Mouse (Mus musculus): ENCODE data around the gene Por. TPM values are rescaled to one million over a fixed set of nuclear protein-coding genes. Genes with fewer than 3 reads are reported as not detected.
A peak's percentile ranks its signal among the peaks of the same experiment; 100 is the strongest.

The Por gene
- total RNA-seq, 2 experiments from 2014 or later = 23.5 to 39.7 TPM

GRCm38 (mm10) chr5:135702190-135702589, 32.4 kb downstream of the Por start:
- DNase-seq = no peak

- DNase-seq = no peak
Measured at GRCm38 (mm10) chr5:135702682-135703192, 32.9 kb downstream of the Por start.

GRCm38 (mm10) chr5:135703431-135703830, 33.6 kb downstream of the Por start:
- no peak for DNase-seq

GRCm38 (mm10) chr5:135705383-135705782, 35.5 kb downstream of the Por start:
- no peak for DNase-seq

GRCm38 (mm10) chr5:135707039-135707438, 37.2 kb downstream of the Por start:
- DNase-seq = no peak

GRCm38 (mm10) chr5:135707855-135708254, 38.0 kb downstream of the Por start:
- peak; percentile 37 for DNase-seq

GRCm38 (mm10) chr5:135709716-135710115, 39.9 kb downstream of the Por start:
- no peak for DNase-seq

GRCm38 (mm10) chr5:135710599-135711214, 40.9 kb downstream of the Por start:
- no peak for DNase-seq

GRCm38 (mm10) chr5:135711582-135712355, 41.9 kb downstream of the Por start:
- DNase-seq = no peak

GRCm38 (mm10) chr5:135712803-135713202, 43.0 kb downstream of the Por start:
- no peak for DNase-seq

- DNase-seq = peak; percentile 61
Measured at GRCm38 (mm10) chr5:135713441-135714218, 43.8 kb downstream of the Por start.

GRCm38 (mm10) chr5:135715624-135716023, 45.8 kb downstream of the Por start:
- DNase-seq = no peak

- DNase-seq = no peak
Measured at GRCm38 (mm10) chr5:135719586-135720120, 49.8 kb downstream of the Por start.

- DNase-seq = no peak
Measured at GRCm38 (mm10) chr5:135720121-135720520, 50.3 kb downstream of the Por start.

- no peak for DNase-seq
Measured at GRCm38 (mm10) chr5:135721076-135721475, 51.2 kb downstream of the Por start.

- peak; percentile 56 for DNase-seq
Measured at GRCm38 (mm10) chr5:135722121-135722520, 52.3 kb downstream of the Por start.

- no peak for DNase-seq
Measured at GRCm38 (mm10) chr5:135723165-135723751, 53.4 kb downstream of the Por start.

- DNase-seq = no peak
Measured at GRCm38 (mm10) chr5:135724536-135725322, 54.9 kb downstream of the Por start.

- peak; percentile 63 for DNase-seq
Measured at GRCm38 (mm10) chr5:135725391-135725841, 55.6 kb downstream of the Por start.

- DNase-seq = no peak
Measured at GRCm38 (mm10) chr5:135725991-135726390, 56.2 kb downstream of the Por start.
